ENCODE assay signal across 18 mouse cellular contexts in the genomic region with DNA sequence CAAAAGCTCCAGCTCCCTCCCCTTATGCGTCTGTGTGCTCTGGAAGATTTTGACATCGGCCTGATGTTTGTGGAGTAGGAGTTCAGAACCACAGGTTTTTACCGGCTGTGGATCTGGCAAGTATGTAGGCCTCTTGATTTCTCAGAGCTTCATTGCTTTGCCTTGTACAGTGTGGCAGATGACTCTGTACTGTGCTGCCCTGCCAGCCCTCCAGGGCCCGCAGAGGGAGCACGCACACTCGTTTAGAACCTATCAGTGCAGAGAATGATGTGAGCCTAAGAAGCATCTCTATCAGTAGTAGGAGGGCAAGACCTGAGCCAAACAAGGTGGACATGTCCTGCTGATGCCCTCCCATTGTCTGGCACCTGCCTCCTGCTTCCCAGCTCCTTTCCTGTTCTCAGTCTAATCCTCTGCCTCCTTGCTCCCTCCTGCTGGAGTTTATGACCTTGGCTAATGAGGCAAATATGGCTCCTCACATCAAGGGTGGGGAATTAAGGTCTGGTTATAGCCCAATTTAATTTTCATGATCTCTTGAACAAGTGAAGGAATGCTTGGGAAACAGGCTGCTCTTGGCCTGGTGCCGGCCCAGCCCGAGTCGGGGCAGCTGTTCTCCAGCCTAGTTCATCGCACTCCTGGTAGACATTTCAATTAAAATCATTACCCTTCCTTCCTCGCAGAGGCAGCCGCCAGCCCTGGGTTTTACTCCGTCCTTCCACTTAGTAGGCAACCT.
DNase-seq lines count a peak whose midpoint lies in the region; ATAC-seq lines count a peak whose summit lies in the region.
"Had no signal": no experiment of that assay in that cellular context is flagged by ENCODE, and none has a peak within 500 bp of the region (broad histone marks: within the 10 kb centered on the region; RNA-seq: fewer than 3 reads in every experiment).

No protein-coding gene starts in this region.

- peak; percentile 66 for ATAC-seq in neural tube, embryonic 15.5 days (ENCODE audit: low FRiP score)
- ATAC-seq: forebrain, embryonic 16.5 days; inflammation-experienced regulatory T-cells, adult 6 months; midbrain, embryonic 13.5 days had no signal

- H3K27me3 ChIP-seq in neural tube, embryonic 15.5 days (replicated peaks): no peaks in the 10 kb centered on the region
- H3K27me3 ChIP-seq: embryonic facial prominence, embryonic 12.5 days; heart, embryonic 15.5 days; midbrain, embryonic 13.5 days had no signal

- DNase-seq in kidney, postnatal 10 days: peak; percentile 27
- DNase-seq in kidney, postnatal 25 days: no peak
- peak; percentile 60 for DNase-seq in forelimb bud, embryonic 11.5 days (ENCODE audit: low read depth, low spot score)
- peak; percentile 61 for DNase-seq in hindlimb bud, embryonic 11.5 days (ENCODE audit: extremely low spot score, low read depth, low spot score)
- no peak for DNase-seq in adrenal gland, postnatal 10 days
- DNase-seq in right cerebral cortex, postnatal 14 days: no peak
- DNase-seq: heart, postnatal 4 days; kidney, adult 8-10 months; right cerebral cortex, postnatal 4 days; thymus, adult 2 months had no signal

- peaks cover 4% of the 10 kb centered on the region; the same call in 1 of the 2 replicates for H3K4me1 ChIP-seq in neural tube, embryonic 15.5 days
- H3K4me1 ChIP-seq: embryonic facial prominence, embryonic 12.5 days; heart, embryonic 15.5 days; midbrain, embryonic 13.5 days had no signal

- no peaks in the 10 kb centered on the region for H3K9me3 ChIP-seq in neural tube, embryonic 15.5 days (replicated peaks)
- H3K9me3 ChIP-seq: embryonic facial prominence, embryonic 12.5 days; heart, embryonic 15.5 days; midbrain, embryonic 13.5 days had no signal

- H3K4me2 ChIP-seq in neural tube, embryonic 15.5 days: no peak overlapping the region
- H3K4me2 ChIP-seq: embryonic facial prominence, embryonic 12.5 days; heart, embryonic 15.5 days; midbrain, embryonic 13.5 days had no signal

- no peak overlapping the region for H3K9ac ChIP-seq in neural tube, embryonic 15.5 days (replicated peaks)
- H3K9ac ChIP-seq: embryonic facial prominence, embryonic 12.5 days; heart, embryonic 15.5 days; liver, embryonic 14.5 days; midbrain, embryonic 13.5 days had no signal

- H3K36me3 ChIP-seq in neural tube, embryonic 15.5 days: no peaks in the 10 kb centered on the region
- H3K36me3 ChIP-seq: embryonic facial prominence, embryonic 12.5 days; heart, embryonic 15.5 days; midbrain, embryonic 13.5 days had no signal

- 40% methylated on average over 13 of the region's 13 CpGs for WGBS in neural tube, embryonic 15.5 days

- no peak overlapping the region for H3K4me3 ChIP-seq in neural tube, embryonic 15.5 days (replicated peaks)
- H3K4me3 ChIP-seq: embryonic facial prominence, embryonic 12.5 days; heart, embryonic 15.5 days; layer of hippocampus, adult 2 months; midbrain, embryonic 13.5 days had no signal

- H3K27ac ChIP-seq in neural tube, embryonic 15.5 days (replicated peaks): no peak overlapping the region
- H3K27ac ChIP-seq: embryonic facial prominence, embryonic 12.5 days; heart, embryonic 15.5 days; layer of hippocampus, adult 2 months; liver, embryonic 14.5 days; midbrain, embryonic 13.5 days had no signal

Comparison
In these comparisons a context has a peak if more than half of its experiments do, and no peak if none do; other contexts are left out.
1. DNase-seq: peak in kidney, postnatal 10 days (single experiment), forelimb bud, embryonic 11.5 days (single experiment) and hindlimb bud, embryonic 11.5 days (single experiment); none in kidney, postnatal 25 days (0 of 2), adrenal gland, postnatal 10 days (single experiment) and right cerebral cortex, postnatal 14 days (single experiment).